Mouse (Mus musculus) forebrain, postnatal 0 days (tissue): ENCODE measurements around the gene Tie1. TPM values are rescaled to one million over a fixed set of nuclear protein-coding genes. Genes with fewer than 3 reads are reported as not detected.
A peak's percentile ranks its signal among the peaks of the same experiment; 100 is the strongest.

Experiments used
- ATAC-seq: fragments of 200-750 bp; cut with Nextera tagmentation; 2 replicates; pipeline ENCODE4 v1.8.0; 2017; ENCODE audit warnings: mild to moderate bottlenecking, moderate library complexity
- DNase-seq: peaks from one replicate; pipeline ENCODE4 v3.0.0-alpha.2; 2015
- H3K27ac ChIP-seq: fragments of 300-500 bp; sonication (generic); 2 replicates; pipeline ENCODE4 v1.5.1; 2014; ENCODE audit warnings: low read depth, mild to moderate bottlenecking, antibody characterized with exemption, low read length, moderate library complexity, mixed read lengths
- H3K27me3 ChIP-seq: fragments of 300-500 bp; sonication (generic); 2 replicates; pipeline ENCODE4 v1.6.1; 2014; ENCODE audit warnings: mild to moderate bottlenecking, low read length, mixed read lengths; ENCODE audit not compliant: insufficient read depth
- H3K36me3 ChIP-seq: fragments of 300-500 bp; sonication (generic); 2 replicates; pipeline ENCODE4 v1.6.1; 2014; ENCODE audit warnings: mild to moderate bottlenecking, moderate library complexity; ENCODE audit not compliant: insufficient read depth
- H3K4me1 ChIP-seq: fragments of 300-500 bp; sonication (generic); 2 replicates; pipeline ENCODE4 v1.6.1; 2014; ENCODE audit warnings: antibody characterized with exemption; ENCODE audit not compliant: insufficient read depth
- H3K4me2 ChIP-seq: fragments of 300-500 bp; sonication (generic); 2 replicates; pipeline ENCODE4 v1.6.1; 2014; ENCODE audit warnings: low read depth, mild to moderate bottlenecking, moderate library complexity
- H3K4me3 ChIP-seq: fragments of 300-500 bp; sonication (generic); 2 replicates; pipeline ENCODE4 v1.5.1; 2014; ENCODE audit warnings: low read depth, low read length, mixed read lengths
- H3K9ac ChIP-seq: fragments of 300-500 bp; sonication (generic); 2 replicates; pipeline ENCODE4 v1.6.1; 2014; ENCODE audit warnings: mild to moderate bottlenecking
- H3K9me3 ChIP-seq: fragments of 300-500 bp; sonication (generic); 2 replicates; pipeline ENCODE4 v1.6.1; 2016; ENCODE audit warnings: low read length
- CTCF ChIP-seq: sonication (generic); IDR thresholded peaks from 2 replicates; pipeline ENCODE4 v1.5.1; 2016; ENCODE audit warnings: antibody characterized with exemption, control low read depth, low read depth
- WGBS: fragments of 180-500 bp; shearing (Covaris S2); extraction: QIAGEN DNeasy Blood & Tissue Kit; methylation state at CpG from one replicate; pipeline ENCODE4 v1.1.7; 2014; 5-methylcytosine and 5-hydroxymethylcytosine counted together
- polyA plus RNA-seq: library from polyadenylated mRNA; unstranded; fragments of >200 nt; fragmentation: Nextera tagmentation; extraction: Ambion mirVana; gene quantifications from 2 replicates; pipeline ENCODE4 v1.2.1, GENCODE M21; 2015
- total RNA-seq: library from RNA; depleted of rRNA; stranded (reverse); fragments of >200 nt; gene quantifications from 2 replicates; pipeline ENCODE4 v1.2.3, GENCODE M21; 2014

Gene Tie1
- total and polyA plus RNA-seq, 2 experiments from 2014 or later, result 9.8 to 14.9 TPM

- H3K9ac ChIP-seq, result peak overlapping the region; percentile 54
- 0 out of 2 replicates have a peak, but pooled peaks cover 6% of the 10 kb centered on the region for H3K4me1 ChIP-seq
- TF ChIP-seq CTCF, result peak; percentile 25
- peak overlapping the region; percentile 83 for H3K4me2 ChIP-seq
- no peaks in the 10 kb centered on the region; the same call in 1 of the 2 replicates for H3K27me3 ChIP-seq
- 18% methylated on average over 24 of the region's 24 CpGs for WGBS
- peak overlapping the region; percentile 32 for H3K4me3 ChIP-seq
- no peak overlapping the region for H3K27ac ChIP-seq
- DNase-seq (peak; percentile 42), ATAC-seq (peak; percentile 56)
- H3K9me3 ChIP-seq, result no peaks in the 10 kb centered on the region
- H3K36me3 ChIP-seq, result no peaks in the 10 kb centered on the region
These were observed 43.3 kb downstream of the Tie1 start for GRCm38 (mm10) chr4:118446415-118447153.

DNA sequence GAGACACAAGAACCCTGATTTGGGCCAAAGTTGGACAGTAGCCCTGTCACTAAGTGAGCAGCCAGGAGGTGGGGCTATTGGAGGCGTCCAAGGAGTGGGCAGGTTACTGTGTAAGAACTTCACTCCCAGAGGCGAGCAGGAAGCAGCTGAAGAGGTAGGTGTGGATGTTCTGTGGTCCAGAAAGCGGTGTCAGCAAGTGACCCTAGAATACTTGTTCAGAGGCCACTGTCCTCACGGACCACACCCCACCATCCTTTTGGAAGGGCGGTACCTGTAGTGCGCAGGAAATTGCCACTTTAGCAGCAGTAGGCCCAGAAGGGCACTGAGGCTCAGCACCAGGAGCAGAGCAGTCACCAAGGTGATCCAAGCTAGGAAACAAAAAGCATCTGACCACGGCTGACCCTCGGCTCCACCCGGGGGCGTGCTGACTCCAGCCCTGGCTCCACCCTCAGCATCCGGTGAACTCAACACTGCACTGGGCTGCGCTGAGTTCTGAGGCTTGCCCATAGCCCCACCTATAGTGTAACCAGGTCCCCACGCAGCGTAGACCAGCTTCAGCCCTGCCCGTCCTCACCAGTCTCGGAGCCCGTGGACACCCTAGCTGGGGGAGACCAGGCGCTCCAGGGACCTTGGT, 44.0 kb downstream of the Tie1 start:
- Histone ChIP-seq H3K36me3 (no peaks in the 10 kb centered on the region), H3K4me1 (0 out of 2 replicates have a peak, but pooled peaks cover 6% of the 10 kb centered on the region), H3K9ac (peak overlapping the region; percentile 54), H3K9me3 (no peaks in the 10 kb centered on the region), H3K27me3 (no peaks in the 10 kb centered on the region; the same call in 1 of the 2 replicates), H3K4me2 (peak overlapping the region; percentile 83), H3K27ac (no peak overlapping the region), H3K4me3 (peak overlapping the region; percentile 32)
- TF ChIP-seq CTCF, result no peak
- peak; percentile 73 for ATAC-seq
- DNase-seq, result no peak
- 16% methylated on average over 18 of the region's 18 CpGs for WGBS

DNA sequence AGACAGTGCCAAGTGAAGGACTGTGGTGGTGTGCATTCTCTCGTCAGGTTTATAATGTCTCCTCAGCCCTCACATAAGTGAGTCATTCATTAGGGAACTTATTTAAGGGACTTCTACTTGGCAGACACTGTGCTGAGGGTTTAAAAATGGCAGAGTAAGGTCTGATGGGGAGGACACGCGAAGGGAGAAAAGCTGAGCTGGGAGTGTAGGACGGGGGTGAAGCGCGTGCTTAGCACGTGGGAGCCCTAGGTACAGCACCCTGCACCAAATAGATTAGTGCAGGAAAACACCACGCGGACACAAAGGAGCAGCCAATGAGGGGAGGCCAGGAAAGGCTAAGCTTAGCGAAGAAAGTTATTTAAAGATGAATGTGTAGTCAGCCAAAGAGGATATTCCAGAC, 44.8 kb downstream of the Tie1 start:
- H3K36me3 ChIP-seq, result no peaks in the 10 kb centered on the region
- no peak overlapping the region for H3K27ac ChIP-seq
- H3K4me1 ChIP-seq, result 0 out of 2 replicates have a peak, but pooled peaks cover 6% of the 10 kb centered on the region
- H3K4me2 ChIP-seq, result no peak overlapping the region
- no peaks in the 10 kb centered on the region for H3K27me3 ChIP-seq
- H3K9ac ChIP-seq, result no peak overlapping the region
- ATAC-seq (no peak), DNase-seq (no peak)
- H3K9me3 ChIP-seq, result no peaks in the 10 kb centered on the region
- WGBS, result 74% methylated on average over 10 of the region's 10 CpGs
- no peak overlapping the region for H3K4me3 ChIP-seq
- no peak for TF ChIP-seq CTCF

DNA sequence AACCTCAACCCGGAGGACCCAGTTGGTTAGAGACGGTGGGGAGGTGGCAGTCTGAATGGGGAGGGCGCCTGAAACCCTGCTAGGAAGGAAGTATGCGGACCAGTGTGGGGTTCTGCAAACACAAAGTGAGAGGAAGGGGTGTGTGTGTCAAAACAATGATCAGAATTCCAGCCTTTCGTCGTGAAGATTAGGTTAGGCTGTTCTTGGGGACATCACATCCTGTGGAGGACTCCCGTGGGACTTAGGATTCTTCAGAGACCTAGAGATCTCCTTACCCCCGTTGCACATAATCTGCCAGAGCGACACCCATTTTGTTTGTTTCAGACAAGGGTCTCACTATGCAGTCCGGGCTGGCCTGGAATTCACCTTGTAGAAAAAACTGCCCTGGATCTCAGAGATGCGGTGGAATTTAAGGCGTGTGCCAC, 52.0 kb downstream of the Tie1 start:
- DNase-seq (peak; percentile 65), ATAC-seq (peak; percentile 3; the same call in 1 of the 2 replicates)
- Histone ChIP-seq H3K4me2 (peak overlapping the region; percentile 87), H3K27me3 (no peaks in the 10 kb centered on the region), H3K27ac (peak overlapping the region; percentile 88), H3K9me3 (no peaks in the 10 kb centered on the region), H3K4me3 (peak overlapping the region; percentile 49), H3K4me1 (peaks cover 5% of the 10 kb centered on the region), H3K9ac (peak overlapping the region; percentile 63), H3K36me3 (no peaks in the 10 kb centered on the region)
- no peak for TF ChIP-seq CTCF
- WGBS, result 8% methylated on average over 12 of the region's 12 CpGs

DNA sequence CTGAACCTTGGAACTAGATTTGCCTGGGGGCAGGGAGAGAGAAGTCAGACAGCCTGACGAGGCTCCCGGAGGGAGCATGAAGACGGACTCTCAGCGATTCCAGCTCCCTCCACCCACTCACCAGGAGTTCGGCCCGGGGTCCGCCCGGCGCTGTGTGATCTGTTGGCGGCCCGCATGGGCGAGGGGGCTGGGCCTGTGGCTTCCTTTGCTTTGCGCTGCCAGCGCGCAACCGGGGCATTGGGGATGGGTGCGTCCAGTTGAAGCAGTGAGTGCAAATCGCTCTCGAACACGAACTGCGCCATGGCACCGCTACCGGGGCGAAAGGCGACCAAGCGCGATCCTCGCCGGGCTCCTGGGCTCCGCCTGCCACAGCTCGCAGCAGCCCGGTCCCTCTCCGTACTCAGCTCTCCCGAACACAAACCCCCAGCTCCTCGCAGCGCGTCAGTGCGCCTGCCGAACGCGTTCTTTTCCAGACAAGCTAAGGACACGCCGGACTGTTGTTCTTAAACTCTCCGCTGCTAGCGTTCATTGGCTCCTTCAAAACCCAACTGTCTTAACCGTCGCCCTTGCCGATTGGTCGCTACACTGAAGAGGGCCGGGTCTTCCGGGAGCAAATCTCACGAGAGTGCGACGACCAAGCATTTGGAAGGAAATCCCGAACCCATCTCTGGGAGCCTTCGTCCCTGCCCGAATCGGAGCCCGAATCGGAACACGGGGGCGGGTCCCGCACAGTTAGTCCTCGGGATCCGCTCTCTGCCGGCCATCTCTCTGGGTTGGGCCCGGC, 52.8 kb downstream of the Tie1 start, which contains the start of gene Cdc20:
Cdc20 (minus strand) TSS at position 533 of the 784 bp plus-strand sequence.
- 2% methylated on average over 66 of the region's 67 CpGs for WGBS
- TF ChIP-seq CTCF, result peak; percentile 28; the same call in 1 of the 2 replicates

GRCm38 (mm10) chr4:118432332-118432731, 57.5 kb downstream of the Tie1 start:
- DNase-seq (no peak), ATAC-seq (no peak)
- no peaks in the 10 kb centered on the region for H3K27me3 ChIP-seq
- H3K4me3 ChIP-seq, result no peak overlapping the region
- H3K9ac ChIP-seq, result no peak overlapping the region
- 71% methylated on average over 8 of the region's 8 CpGs for WGBS
- no peak for TF ChIP-seq CTCF
- H3K27ac ChIP-seq, result no peak overlapping the region
- no peaks in the 10 kb centered on the region for H3K9me3 ChIP-seq
- no peak overlapping the region for H3K4me2 ChIP-seq
- H3K4me1 ChIP-seq, result peaks cover 13% of the 10 kb centered on the region
- peaks cover 9% of the 10 kb centered on the region for H3K36me3 ChIP-seq

More for the DNA sequence above, 52.8 kb downstream of the Tie1 start, which contains the start of gene Cdc20:
- ATAC-seq, result peak; percentile 99
- H3K9me3 ChIP-seq, result no peaks in the 10 kb centered on the region
- peak within 1 kb of the TSS; percentile 49 for H3K4me3 ChIP-seq
- H3K4me2 ChIP-seq, result peak within 1 kb of the TSS; percentile 87
- peak; percentile 97 for DNase-seq
- peak within 1 kb of the TSS; percentile 63 for H3K9ac ChIP-seq
- peak within 1 kb of the TSS; percentile 88 for H3K27ac ChIP-seq
- H3K27me3 ChIP-seq, result no peaks in the 10 kb centered on the region
- peaks cover 7% of the 10 kb centered on the region for H3K36me3 ChIP-seq
- H3K4me1 ChIP-seq, result peaks cover 5% of the 10 kb centered on the region
